Mouse (Mus musculus): ENCODE data around the gene Gm21173.
"Not testable (repeated sequence)": the region's sequence is repeated elsewhere in the genome, so short reads cannot be mapped to it uniquely, and the experiment has no call there.

The Gm21173 gene

DNA sequence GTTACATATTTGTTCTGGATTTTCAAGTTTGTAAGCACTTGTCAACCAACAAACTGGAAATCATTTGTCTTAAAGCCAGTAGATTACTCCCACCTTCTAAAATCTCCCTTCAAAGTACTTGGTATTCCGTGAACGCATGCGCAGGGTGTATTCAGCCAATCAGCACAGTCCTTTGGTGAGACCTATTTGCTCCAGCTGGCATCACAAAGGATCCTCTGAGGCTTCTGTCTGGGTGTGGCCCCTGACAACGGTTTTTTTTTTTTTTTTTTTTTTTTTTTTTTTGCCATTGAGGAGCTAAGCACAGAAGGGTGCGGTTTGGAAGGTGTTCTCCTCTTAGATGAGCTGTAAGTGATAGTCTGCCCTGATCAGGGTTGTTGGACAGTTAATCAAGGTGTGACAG is at the start of gene Gm21173:
TSS of gene Gm21173 (plus strand) at position 301 of the 400 bp plus-strand sequence.
- not testable (repeated sequence) for DNase-seq

Data from lung, postnatal 14 days (tissue).